8 mouse cellular contexts compared by ENCODE assay signal in genomic region chr5:52741391-52742111, GRCm38 (mm10). TPM values are rescaled to one million over a fixed set of nuclear protein-coding genes. Genes with fewer than 3 reads are reported as not detected.
DNase-seq lines count a peak whose midpoint lies in the region; ATAC-seq and TF ChIP-seq lines count a peak whose summit lies in the region.

Pi4k2b (plus strand) TSS chr5:52741574.

- H3K79me2 ChIP-seq in MEL (ENCODE audit: control insufficient read depth, insufficient read depth, low read length, poor library complexity): peaks cover 7% of the 10 kb centered on the region

- TF ChIP-seq CTCF in MEL (IDR thresholded peaks at IDR 0.05 in 2 of 3, conservative IDR thresholded peaks at IDR 0.05 in 1 of 3; ENCODE audit: control insufficient read depth in 1 of 3, insufficient read depth in 1 of 3, low read depth in 2 of 3, low read length in 3 of 3, poor library complexity in 1 of 3, severe bottlenecking in 1 of 3): no peak

- TF ChIP-seq POLR2A in MEL (IDR thresholded peaks at IDR 0.05; ENCODE audit: control insufficient read depth in 1 of 2, insufficient read depth in 1 of 2, low read depth in 1 of 2, low read length in 2 of 2, poor library complexity in 1 of 2): peak; percentile 35 to 62; a peak in 2 of 4 replicates

- H3K4me3 ChIP-seq in MEL (ENCODE audit: control insufficient read depth in 1 of 2, insufficient read depth in 1 of 2, low read depth in 2 of 2, low read length in 2 of 2): peak within 1 kb of the TSS; percentile 80 to 94
- peak within 1 kb of the TSS; percentile 78 for H3K4me3 ChIP-seq in hindbrain, embryonic 11.5 days (ENCODE audit: low read depth, low read length)

- WGBS in hindbrain, embryonic 11.5 days: under 1% methylated on average over 65 of the region's 75 CpGs

- ATAC-seq in frontal cortex, adult (ENCODE audit: low TSS enrichment): peak; percentile 89
- peak; percentile 95 for ATAC-seq in hindbrain, embryonic 11.5 days (ENCODE audit: low FRiP score)

- peak; percentile 85 for DNase-seq in MEL (ENCODE audit: low read depth, low spot score)
- peak; percentile 12 for DNase-seq in cerebellum, adult 9-10 months
- peak; percentile 87 for DNase-seq in hindbrain, embryonic 11.5 days (ENCODE audit: low spot score)
- DNase-seq in layer of hippocampus, postnatal 25 days (ENCODE audit: extremely low spot score in 1 of 2, low spot score in 1 of 2): peak; percentile 26 to 50
- DNase-seq in lung, postnatal 25 days (ENCODE audit: low spot score): peak; percentile 87
- DNase-seq in retina, adult 2 months (ENCODE audit: low read depth, low spot score): peak; percentile 34
- peak; percentile 85 to 87 for DNase-seq in thymus, postnatal 36 days

- TF ChIP-seq EP300 in MEL (IDR thresholded peaks at IDR 0.05; ENCODE audit: low read depth in 1 of 2, low read length in 2 of 2): 0 out of 4 replicates have a peak, but pooled peaks of 1 of the 2 experiments have one; percentile 12

- no peak for TF ChIP-seq RAD21 in MEL (IDR thresholded peaks at IDR 0.05; ENCODE audit: low read depth, low read length)

- H3K27me3 ChIP-seq in MEL (ENCODE audit: control insufficient read depth in 1 of 2, insufficient read depth in 2 of 2, low read length in 2 of 2): no peaks in the 10 kb centered on the region
- no peaks in the 10 kb centered on the region for H3K27me3 ChIP-seq in hindbrain, embryonic 11.5 days (ENCODE audit: control insufficient read depth, insufficient read depth, low read length)

- no peaks in the 10 kb centered on the region for H3K9me3 ChIP-seq in MEL (replicated peaks; ENCODE audit: insufficient read depth, low read length)
- no peaks in the 10 kb centered on the region for H3K9me3 ChIP-seq in hindbrain, embryonic 11.5 days (ENCODE audit: control insufficient read depth, low read length)

- H3K36me3 ChIP-seq in MEL (ENCODE audit: control insufficient read depth in 1 of 2, insufficient read depth in 2 of 2, low read length in 2 of 2): peaks cover 0 to 15% of the 10 kb centered on the region in 2 experiments; a peak in 2 of 4 replicates
- no peaks in the 10 kb centered on the region for H3K36me3 ChIP-seq in hindbrain, embryonic 11.5 days (ENCODE audit: control insufficient read depth, insufficient read depth, low read length)

- peaks cover 5 to 8% of the 10 kb centered on the region in 2 experiments for H3K4me1 ChIP-seq in MEL (ENCODE audit: control insufficient read depth in 1 of 2, insufficient read depth in 2 of 2, low read length in 2 of 2)
- no peaks in the 10 kb centered on the region for H3K4me1 ChIP-seq in hindbrain, embryonic 11.5 days (replicated peaks; ENCODE audit: control insufficient read depth, insufficient read depth, low read length)

- peak within 1 kb of the TSS; percentile 61 for H3K27ac ChIP-seq in MEL (ENCODE audit: control insufficient read depth, low read depth, low read length)
- peak within 1 kb of the TSS; percentile 58 for H3K27ac ChIP-seq in hindbrain, embryonic 11.5 days (ENCODE audit: low read depth, low read length)

- peak within 1 kb of the TSS; percentile 57 for H3K4me2 ChIP-seq in hindbrain, embryonic 11.5 days (replicated peaks; ENCODE audit: low read depth, low read length)

- peak within 1 kb of the TSS; percentile 67 for H3K9ac ChIP-seq in MEL (ENCODE audit: control insufficient read depth, low read depth, low read length, poor library complexity, severe bottlenecking)
- H3K9ac ChIP-seq in hindbrain, embryonic 11.5 days (ENCODE audit: low read depth, low read length): peak within 1 kb of the TSS; percentile 76

TF ChIP-seq in MEL, 35 proteins besides CTCF, POLR2A, EP300 and RAD21:
- TF ChIP-seq TCF12 (IDR thresholded peaks at IDR 0.05; ENCODE audit: low read depth, low read length) (0 out of 2 replicates have a peak, but pooled peaks have one; percentile 18), HCFC1 (IDR thresholded peaks at IDR 0.05; ENCODE audit: low read depth, low read length) (peak; percentile 22; the same call in 1 of the 2 replicates), GABPA (IDR thresholded peaks at IDR 0.05; ENCODE audit: low read depth, low read length) (no peak), NELFE (IDR thresholded peaks at IDR 0.05; ENCODE audit: low read depth, low read length) (peak; percentile 54; the same call in 1 of the 2 replicates), MXI1 (IDR thresholded peaks at IDR 0.05; ENCODE audit: low read depth, low read length) (no peak; the same call in 1 of the 2 replicates), POLR2AphosphoS2 (IDR thresholded peaks at IDR 0.05; ENCODE audit: low read length) (0 out of 2 replicates have a peak, but pooled peaks have one; percentile 40), MYC (IDR thresholded peaks at IDR 0.05; ENCODE audit: low read depth, low read length) (no peak), NRF1 (IDR thresholded peaks at IDR 0.05; ENCODE audit: insufficient read depth, low read depth, low read length, poor library complexity, severe bottlenecking) (peak; percentile 73), CHD1 (IDR thresholded peaks at IDR 0.05; ENCODE audit: low read depth, low read length) (no peak), USF1 (IDR thresholded peaks at IDR 0.05; ENCODE audit: low read depth, low read length) (no peak)

RNA-seq across cellular contexts. Expression of gene Pi4k2b, which starts in this region (rescaled TPM):
- 10.4 and 11.3 TPM in 2 replicates for total RNA-seq in MEL (2012; rRNA removed)
- 10 to 100 TPM in 1 of 2 experiments, not detected in 1; 11.0 TPM for polyA plus RNA-seq in MEL (2012; ENCODE audit: insufficient read depth in 1 of 2, insufficient read length in 2 of 2, low read depth in 1 of 2, low replicate concordance in 2 of 2, missing spikeins in 1 of 2)
- 23.1 and 25.2 TPM in 2 replicates for polyA plus RNA-seq in hindbrain, embryonic 11.5 days (2014; fragmentation: Nextera tagmentation; extraction: Ambion mirVana)
- 1 to 10 TPM; 1.2 to 2.0 TPM for total RNA-seq in layer of hippocampus, postnatal 25 days (2021)

Comparison
In these comparisons a context has a peak if more than half of its experiments do, and no peak if none do; other contexts are left out.
1. Peak in every context shown above with its lines: DNase-seq, ATAC-seq, H3K4me3 ChIP-seq and H3K27ac ChIP-seq.
2. DNase-seq: peak in every context shown above with its lines; median percentile 87 in hindbrain, embryonic 11.5 days; 87 in lung, postnatal 25 days; 86 in thymus, postnatal 36 days; 85 in MEL; 38 in layer of hippocampus, postnatal 25 days; 34 in retina, adult 2 months; 12 in cerebellum, adult 9-10 months.